Mouse (Mus musculus) right cerebral cortex, postnatal 4 days (tissue): ENCODE results near the gene Nuak2.

Source experiments
- DNase-seq: peaks from one replicate; pipeline ENCODE4 v3.0.0-alpha.2; 2022

Gene Nuak2

DNA sequence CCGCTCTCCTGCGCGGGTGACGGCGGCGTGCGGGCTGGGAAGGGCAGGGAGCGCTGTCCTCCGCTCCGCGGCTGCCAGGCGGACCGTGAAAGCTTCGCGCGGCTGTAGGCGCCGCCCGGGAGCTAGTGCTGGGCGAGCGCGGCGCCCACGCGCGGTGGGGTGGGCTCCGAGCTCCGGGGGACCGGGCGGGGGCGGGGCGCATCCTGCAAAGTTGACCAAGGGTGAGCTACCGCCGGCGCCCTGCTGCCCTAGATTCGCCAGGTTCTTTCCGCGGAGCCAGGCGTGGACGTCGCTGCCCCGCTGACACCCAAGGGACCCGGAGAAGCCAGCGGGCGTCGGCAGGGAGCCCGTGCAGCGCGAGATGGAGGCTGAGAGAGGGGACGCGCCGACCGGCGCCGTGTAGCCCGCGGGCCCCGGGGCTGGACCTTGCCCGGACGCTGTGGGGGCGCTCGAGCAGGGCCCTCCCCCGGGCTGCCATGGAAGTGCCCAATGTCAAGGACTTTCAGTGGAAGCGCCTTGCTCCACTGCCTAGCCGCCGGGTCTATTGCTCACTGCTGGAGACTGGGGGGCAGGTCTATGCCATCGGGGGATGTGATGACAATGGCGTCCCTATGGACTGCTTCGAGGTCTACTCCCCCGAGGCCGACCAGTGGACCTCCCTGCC, 17.0 kb upstream of the Nuak2 start:
- DNase-seq = peak; percentile 50

DNA sequence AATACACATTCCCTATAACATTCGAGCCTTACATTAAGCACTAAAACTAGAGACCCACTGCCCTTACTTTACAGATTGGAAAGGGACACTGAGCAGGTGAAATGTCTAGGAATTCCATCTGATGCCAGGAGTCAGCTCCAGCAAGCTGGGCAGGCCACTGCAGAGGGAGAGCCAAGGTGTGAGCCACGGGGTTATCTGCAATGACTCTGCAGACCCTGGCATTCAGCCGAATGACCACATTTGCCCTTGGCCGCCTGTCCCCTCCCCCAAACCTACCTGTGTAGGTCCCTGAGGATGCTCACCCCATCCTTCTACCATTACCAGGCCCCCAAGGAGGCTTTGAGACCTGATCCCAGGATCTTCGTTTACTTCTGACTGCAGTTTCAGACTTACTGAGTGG, 16.2 kb upstream of the Nuak2 start:
- DNase-seq = no peak

DNA sequence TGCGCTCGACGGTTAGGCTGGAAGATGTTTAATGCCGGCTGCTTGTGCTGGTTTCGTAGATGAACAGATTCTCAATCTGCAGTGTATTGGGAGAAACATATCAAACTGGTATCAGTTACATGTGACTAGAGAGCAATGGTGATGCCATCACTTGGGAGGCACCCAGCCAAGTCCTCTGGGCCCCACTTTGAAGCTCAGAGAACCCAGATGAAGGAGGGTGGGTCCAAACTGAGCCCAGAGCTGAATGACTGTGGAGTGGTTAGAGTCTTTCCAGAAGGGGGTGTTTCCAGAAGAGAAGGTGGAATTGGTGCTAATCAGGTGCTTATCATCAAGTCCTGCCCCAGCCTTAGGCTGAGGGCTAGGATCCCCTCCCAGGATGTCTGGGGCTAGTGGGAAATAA, 14.7 kb upstream of the Nuak2 start:
- no peak for DNase-seq

DNA sequence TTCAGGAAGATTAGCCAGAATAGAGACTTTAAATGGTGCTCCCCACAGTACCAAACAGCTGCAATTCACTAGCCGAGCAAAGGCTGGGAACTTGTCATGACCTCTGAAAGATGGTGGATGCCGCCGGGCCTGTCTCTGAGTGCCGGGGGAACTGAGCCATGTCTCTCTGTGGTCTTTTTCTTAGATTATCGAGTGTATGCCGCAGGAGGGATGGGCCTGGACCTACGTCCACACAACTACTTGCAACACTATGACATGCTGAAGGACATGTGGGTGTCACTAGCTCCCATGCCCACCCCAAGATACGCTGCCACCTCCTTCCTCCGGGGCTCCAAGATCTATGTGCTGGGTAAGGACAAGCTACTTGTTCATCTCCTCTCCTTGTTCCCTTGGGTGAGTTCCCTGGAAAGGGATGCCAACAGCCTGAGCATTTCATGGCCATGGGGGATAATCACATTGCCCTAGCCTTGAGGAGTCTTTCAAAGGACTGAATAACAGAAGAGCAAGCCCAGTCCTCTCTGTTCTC, 13.5 kb upstream of the Nuak2 start:
- no peak for DNase-seq

DNA sequence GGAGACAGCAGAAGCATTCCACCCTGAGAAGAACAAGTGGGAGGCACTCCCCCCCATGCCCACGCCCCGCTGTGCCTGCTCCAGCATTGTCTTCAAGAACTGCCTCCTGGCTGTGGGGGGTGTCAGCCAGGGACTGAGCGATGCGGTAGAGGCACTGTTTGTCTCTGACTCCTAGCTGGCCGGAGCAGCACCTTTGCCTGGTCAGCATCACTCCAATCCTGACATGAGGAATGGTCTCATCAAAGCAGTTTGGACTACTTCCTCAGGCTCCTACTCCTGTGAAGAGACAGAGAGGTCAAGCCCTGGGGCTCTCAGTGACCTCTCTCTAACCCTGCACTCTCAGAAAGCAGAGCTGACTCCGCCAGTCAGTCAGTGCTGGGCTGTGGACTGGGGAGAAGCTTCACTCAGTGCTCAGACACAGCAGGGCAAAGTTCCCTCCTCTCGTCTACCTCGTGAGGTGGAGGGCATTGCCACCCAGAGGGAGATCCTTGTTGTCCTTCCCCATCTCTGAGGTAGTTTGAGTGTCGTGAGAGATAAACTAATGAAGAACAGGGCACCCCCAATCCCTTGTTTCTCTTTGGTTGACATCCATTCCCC, 11.2 kb upstream of the Nuak2 start:
- DNase-seq = no peak

DNA sequence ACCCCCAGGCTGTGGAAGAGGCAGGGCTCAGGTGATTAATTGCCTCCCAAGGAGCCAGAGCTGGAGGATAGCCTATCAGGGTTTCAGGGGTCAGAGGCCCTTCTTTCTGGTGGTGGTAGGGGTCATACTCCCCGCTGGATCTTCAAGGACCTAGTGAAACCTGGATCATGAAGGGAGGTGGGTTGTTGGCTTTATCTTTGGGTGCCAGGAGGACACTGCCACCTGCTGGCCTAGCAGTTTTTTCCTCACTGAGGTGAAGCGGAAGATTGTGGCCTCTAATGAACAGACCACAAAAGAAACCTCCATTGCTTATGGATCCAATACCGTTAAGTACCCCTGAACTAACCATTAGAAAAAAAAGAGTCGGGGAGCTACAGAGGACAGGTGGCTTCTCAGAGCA, 9.8 kb upstream of the Nuak2 start:
- DNase-seq = peak; percentile 60

DNA sequence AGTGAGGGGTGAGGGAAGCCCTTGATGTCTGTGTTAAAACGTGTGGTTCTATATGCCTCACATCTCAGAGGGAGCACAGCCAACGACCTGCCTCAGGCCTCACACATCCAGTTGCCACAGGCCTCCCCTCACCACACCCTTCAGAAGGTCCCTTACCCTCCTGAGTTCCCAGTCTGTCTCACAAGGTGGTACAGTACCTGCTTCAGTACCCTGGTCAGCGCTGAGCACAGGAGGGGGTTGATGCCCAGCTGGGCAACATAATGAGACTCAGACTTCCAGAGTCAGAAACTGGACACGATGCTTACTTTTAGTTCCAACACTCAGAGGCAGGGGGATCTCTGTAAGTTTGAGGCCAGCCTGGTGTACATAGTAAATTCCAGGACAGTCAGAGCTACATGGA, 9.1 kb upstream of the Nuak2 start:
- DNase-seq = no peak

DNA sequence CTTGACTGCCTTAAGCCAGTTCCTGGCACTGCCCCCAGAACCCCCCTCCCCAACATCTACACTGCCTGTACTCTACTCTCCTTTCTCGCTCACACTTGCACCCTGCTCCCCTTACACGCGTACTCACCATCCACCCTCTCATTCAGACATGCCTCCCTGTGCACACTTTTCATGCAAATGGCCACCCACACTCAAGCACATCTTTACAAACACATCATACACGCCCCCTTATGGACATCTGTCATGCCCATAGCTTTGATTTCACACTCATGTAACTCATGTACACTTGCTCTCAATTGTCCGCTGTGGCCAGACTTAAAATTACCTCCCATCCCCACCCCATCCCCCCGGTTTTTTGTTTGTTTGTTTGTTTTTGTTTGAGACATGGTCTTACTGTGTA, 8.0 kb upstream of the Nuak2 start:
- no peak for DNase-seq

DNA sequence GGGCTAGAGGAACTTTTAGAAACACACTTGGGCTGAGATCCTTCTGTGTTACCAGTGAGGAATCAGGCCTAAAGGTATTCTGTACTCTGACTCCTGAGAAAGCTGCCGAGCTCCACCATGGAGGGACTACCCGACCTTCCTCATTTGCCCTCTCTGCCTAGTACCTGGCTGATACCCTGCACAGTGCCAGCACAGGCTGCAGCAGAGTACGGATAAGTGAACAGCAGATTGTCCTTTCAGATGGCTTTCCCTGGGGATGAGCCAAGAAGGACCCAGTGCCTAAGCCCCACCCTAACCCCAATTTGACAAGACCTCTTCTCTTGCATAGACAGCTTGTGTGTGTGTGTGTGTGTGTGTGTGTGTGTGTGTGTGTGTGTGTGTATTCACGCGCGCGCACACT, 7.3 kb upstream of the Nuak2 start:
- no peak for DNase-seq

DNA sequence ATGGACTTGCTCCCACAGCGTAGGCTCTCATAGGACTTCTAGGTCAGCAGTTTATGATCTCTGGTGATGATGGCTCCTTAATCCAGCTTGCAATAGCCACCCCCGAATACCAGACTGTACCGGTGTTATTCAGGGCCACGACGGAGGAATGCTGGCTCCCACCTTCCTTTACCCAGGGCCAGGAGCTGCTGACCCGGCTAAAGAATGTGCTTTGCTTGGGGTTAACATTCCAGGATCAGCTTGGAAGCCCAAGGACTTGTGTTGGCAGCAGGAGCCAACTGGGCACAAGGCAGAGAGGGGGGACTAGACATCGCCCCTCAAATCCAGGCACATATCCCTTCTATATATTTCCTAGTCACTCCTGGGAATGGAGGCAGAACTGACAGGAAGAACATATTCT, 5.2 kb upstream of the Nuak2 start:
- DNase-seq = no peak

DNA sequence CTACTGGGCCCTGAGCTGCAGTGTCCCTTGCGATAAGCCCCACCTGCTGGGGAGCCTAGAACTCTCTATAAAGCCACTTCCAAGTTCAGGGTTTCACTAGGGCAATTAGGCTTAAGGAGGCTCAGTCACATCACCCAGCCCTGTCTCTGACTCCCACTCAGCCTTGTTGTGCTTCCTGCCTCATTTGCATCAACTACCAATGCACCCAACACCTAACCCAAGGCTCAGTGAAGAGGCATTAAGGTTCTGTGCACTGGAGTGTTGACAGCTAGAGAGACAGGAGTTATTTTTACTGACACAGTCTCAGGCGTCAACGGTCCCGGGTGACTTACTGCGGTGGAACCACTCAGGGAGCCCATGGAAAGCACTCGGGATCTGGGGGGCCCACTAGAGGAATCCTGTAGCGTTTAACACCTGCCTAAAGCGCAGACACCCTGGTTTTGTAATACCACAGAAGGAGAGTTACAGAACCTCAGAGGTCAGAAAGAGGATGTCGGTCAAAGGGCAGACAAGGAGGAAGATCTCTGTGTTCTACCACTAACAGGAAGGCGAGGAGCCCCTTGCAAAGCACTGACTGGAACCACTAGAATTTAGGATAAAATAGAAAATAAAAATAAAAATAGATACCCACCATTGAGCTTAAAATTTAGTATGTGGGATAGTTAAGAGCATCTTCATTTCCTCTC, 4.6 kb upstream of the Nuak2 start:
- DNase-seq = no peak

DNA sequence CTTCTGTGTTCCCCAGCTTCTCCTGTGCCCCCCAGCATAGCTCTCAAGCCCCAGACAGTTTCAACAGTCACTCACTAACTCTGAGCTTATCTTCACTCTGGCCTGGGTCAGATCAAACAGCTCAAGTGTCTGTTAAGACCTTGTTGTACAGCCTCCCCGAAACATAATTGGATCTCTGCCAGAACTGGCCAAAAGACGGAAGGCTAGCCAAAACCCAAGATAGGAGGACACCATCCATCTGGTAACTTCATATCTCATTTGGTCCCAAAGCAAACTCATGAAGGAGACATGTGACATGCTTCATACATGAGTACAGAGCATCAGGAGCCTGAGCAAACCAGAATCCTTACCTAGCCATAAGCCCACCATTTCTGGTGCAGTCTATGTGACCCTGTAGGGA, 3.9 kb upstream of the Nuak2 start:
- no peak for DNase-seq

DNA sequence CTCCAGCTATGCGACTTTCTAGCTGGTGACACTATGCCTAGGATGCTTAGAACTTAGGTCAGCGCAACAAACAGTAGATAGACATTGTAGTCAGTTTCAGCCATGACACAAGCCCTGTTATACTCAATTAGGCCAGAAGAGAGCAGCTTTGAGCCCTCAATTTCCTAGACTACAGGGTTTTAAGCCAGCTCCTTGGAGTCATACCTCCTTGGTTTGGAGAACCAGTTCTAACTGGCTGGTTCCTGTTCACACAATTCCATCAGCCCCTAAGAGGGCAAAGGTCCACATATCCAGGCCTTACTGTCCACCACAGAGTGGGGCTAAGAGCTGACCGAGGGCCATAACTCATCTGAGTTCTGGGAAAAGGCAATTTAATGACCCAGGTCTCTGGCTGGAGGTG, 3.2 kb upstream of the Nuak2 start:
- DNase-seq = peak; percentile 30

DNA sequence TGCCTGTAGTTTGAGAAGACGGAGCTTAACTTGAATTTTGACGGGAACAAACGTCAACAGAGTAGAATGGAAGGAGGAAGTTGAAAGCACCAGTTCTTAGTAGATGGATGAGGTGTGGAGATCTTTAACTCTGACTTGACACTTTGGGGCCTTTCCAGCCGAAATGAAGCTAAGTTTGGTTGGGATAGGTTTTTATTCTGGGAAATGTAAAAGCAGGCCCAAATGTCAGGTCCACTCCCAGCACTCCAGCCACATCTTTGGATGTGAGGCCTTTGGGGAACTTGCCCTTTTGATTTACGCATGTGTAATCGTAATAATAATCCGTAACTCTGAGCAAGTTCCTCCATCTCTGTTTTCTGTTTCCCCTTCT, 684 bp downstream of the Nuak2 start:
- DNase-seq = no peak

DNA sequence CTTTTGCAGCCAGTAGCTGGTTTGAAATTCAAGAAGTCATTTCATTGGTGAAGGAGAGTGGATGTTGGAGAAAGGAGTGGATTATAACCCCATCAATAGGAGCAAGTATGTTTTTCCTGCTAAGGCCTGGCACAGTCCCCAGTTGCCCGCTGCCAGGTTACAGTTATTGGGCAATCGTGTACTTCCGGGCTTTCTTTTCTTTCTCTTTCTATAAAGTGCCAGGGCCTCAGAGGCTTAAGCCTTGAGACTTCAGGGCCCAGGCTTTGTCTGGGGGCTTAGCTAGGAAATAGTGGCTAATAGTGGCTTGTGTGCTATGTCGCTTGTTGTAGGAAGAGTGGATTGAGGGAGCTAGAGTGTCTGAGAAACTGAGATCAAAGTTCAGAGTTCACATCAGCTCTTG, 1.5 kb downstream of the Nuak2 start:
- no peak for DNase-seq

DNA sequence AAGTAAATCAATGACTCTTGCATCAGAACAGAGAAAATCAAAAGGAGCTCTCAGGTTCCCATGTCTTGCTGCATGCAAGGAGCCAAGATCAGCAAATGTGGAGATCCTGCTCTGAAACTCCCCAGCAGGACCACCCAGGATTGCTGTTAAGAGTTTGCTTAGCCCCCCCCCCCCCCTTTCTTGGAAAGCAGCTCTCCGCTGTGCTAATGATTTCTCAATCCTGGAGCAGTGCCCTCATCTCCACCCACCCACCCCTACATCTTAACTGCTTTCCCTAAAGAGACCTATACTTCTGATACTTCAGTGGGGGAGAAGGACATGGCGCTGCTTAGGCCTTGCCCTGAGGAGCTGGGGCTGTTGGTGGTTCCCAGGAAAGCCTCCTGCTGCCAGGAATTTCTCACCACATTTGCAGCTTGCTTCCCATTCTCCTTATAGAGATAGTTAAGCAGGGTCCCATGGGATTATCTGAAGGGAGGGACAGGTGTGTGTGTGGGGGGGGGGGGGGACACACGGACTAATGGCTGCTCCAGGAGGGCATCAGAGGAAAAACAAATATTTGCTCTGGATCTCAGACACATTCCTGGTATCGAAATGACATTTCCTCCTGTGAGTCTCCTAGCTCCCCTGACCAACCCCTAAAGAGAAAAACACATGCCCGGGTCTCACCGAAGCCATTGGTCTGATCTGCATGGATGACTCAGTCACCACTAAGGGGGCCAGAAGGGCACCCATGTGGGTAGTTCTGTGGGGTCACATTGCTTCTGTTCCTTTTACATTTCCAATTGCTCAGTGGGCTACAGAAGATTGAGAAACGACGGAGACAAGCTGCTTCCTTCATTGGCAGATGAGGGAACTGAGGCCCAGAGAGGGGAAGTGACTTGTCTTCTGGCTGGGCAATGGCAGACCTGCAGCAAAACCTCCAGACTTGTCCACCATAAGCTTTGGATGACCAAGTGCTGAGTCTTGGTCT, 2.3 kb downstream of the Nuak2 start:
- no peak for DNase-seq

DNA sequence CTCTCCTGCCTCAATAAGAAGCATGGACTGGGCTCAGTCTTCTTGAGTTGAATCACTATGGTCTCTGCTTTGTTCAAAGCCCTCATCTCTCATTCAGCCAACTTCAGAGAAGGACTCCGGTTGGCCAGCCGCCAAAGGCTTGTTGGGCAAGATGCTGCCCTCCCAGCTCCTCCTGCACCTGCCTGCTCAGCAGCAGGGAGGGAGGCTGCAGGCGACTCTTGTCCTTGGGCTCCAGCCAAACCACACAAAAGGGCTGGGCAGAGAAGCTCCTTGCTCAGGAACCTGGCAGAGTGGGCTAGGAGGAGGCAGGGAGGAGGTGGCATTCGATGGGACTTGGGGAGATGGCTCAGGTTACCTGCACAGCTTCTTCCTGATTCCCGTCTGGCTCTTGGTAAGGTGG, 3.3 kb downstream of the Nuak2 start:
- peak; percentile 58 for DNase-seq

DNA sequence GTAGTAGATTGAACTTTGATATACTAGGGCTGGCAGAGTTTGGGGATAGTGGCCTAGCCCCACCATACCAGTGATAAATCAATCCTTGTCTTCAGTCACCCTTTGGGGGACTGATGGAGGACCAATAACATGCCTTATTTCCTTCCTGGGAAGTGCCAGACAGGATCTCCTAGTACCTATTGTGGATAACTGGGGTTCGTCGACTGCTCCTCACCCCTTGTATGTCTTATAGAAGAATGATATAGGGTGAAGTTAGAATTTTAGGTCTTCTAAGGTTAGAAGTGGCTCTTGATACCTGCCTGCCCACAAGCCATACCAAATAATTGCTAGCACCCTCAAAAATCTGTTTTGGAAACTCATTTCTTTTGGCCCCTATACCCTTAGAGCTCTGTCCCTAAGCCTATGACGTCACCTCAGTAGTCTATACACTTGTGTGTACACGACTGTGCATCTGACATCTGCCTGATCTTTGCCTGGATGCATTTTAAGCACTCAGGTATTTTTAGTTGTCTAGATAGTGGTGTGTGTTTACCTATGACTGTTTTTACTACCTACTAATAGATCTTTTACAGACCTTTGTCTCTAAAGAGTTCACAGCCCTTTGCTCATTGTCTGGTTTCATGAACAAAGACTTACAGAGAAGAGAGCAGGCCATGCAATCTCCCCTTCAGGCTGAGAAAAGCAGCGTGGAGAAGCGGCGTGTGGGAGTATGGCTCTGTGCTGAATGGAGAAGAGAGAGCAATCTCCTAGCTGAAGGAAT, 6.1 kb downstream of the Nuak2 start:
- DNase-seq = no peak

DNA sequence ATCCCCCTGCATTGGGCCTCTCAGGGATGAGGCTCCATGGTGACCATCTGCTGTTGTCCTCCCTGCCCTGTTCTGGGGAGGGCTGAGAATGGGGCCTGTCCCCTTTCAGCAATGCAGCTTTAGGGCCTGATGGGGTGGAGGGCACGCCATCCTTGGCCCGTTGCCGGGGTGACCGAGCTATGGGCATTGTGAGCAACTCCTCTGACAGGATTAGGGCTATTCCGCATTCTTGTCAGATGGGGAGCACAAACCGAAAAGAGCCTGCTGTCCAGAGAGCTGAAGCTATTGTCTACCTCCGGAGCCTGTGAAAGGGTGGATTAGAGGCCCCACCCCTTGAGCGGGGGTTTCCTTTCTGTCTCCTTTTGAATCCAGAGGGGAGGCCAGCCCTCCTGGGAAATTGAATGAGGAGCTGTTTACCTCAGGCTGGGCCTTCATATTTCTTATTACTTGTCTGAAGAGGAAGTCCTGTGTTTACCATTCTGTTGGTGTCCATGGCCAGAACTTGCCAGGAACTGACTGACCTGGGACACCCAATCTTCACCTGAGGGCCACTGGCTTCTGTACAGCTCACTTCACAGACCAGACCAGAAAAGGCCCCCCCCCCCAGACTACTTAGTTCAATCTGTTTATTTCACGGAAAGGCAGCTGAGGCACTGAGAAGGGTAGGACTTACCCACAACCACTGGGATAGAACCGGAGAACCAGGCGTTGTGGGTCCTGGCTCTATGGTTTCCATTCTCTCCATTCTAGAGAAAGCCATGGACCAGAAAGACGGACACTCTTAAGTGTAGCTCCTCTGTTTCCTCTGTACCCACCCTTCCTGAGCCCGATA, 7.0 kb downstream of the Nuak2 start:
- DNase-seq = peak; percentile 54

DNA sequence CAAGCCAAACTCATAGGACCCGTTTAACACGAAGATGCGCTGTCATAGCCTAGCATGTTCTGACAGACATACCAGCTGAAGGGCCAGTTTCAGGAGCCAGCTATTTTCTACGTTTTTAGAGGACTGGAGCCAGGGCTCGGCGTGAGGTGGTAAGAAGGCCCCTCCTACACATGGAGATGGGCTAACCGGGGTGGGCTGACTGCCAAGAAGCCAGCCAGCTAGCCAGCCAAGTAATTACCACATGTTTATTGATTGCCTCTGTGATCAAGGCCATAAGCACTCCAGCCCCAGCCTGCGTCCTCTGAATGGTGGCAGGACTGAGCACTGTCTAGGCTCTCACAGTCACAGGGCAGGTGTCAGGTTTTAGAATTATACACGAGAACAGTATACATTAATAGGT, 10.9 kb downstream of the Nuak2 start:
- peak; percentile 28 for DNase-seq

DNA sequence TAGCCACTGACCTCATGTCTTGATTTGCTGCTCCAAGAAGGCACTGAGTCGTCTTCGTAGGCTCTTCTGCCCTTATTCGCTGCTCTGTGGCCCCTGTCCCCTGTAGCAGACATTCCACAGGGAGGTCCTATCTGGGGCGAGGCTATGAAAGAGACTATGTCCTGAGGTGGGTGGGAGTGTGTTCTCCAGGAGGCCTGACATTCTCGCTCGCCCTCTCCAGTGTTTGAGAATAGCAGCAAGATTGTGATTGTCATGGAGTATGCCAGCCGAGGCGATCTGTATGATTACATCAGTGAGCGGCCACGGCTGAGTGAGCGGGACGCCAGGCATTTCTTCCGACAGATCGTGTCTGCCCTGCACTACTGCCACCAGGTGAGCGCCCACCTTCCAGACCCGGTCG, 11.6 kb downstream of the Nuak2 start:
- no peak for DNase-seq

DNA sequence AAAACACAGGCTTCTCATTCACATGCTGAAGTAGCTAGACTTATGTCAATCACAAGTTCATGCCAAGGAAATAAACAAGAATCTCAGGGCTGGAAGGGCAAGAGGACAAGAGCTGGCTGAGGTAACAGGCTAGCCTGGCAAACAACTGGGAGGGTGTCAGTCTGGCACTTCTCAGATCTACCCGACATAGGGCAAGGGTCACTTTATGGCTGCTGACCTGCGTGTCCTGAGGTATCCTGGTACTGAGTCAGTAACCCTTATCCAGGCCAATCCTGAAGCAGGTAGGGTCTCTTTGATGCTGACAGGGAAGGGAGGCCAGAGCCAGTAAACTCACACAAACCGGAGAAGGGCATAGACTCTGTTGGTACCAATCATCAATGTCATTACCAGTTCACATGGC, 12.6 kb downstream of the Nuak2 start:
- no peak for DNase-seq
